Mouse (Mus musculus): ENCODE measurements around the gene Tom1l1. TPM values are rescaled to one million over a fixed set of nuclear protein-coding genes. Genes with fewer than 3 reads are reported as not detected.

Tom1l1 gene
- total RNA-seq, 2 experiments from 2014 or later = 17.9 to 23.0 TPM

DNA sequence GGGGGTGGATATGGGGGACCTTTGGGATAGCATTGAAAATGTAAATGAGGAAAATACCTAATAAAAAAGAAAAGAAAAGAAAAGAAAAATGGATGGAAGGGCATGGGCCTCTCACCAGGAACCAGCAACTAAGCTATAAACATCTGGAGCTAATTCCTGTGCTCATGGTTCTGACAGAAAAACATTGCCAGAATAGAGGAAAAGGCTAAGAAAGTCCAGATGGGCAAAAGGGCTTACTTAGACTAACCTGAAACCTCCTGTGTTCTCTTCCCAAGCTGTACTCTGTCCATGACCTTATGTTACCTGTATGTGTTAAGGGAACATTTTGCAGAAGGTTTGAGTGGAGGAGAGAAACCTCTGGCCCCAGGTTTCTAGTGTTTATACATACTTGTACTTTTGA lies 76.0 kb downstream of the Tom1l1 start:
- DNase-seq = no peak

DNA sequence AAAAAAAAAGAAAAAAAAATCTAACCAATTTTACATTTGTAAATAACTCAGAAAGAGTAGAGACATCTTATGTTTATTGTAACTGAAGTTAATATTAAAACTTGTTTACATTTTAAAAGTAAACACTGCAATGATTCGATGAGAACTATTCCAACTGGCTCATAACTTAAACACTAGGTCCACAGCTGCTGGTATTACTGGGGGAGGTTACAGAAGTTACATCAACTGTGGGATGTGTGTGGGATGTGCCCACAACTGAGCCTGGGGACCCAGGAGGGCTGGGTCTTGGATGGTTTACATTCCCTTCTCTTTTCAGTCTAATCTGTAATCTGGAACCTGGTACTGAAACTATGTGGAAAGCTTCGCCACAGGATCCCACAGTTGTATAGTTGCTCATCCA lies 85.1 kb downstream of the Tom1l1 start:
- DNase-seq = no peak

DNA sequence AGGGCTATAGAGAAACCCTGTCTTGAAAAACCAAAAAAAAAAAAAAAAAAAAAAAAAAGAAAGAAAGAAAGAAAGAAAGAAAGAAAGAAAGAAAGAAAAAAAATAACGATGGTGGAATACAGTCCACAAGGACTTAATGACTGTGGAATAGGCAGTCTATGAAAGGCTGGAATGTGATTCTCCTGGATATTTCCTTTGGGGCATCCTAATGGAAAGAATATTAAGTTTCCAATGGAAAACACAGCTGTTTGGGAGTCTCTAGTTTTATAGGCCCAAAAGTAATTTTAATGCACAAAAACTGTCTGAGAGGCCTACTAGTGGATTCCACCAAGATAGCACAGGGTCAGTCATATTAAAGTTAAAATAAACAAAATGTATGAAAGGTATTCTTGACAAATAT lies 92.3 kb downstream of the Tom1l1 start:
- DNase-seq = no peak

Other genes starting within 250 kb of the Tom1l1 start
- gene Stxbp4, start 50.3 kb downstream of the Tom1l1 start, total RNA-seq (2021) = 10 to 100 TPM; 14.6 to 15.1 TPM
- gene Cox11, start 50.2 kb downstream of the Tom1l1 start, total RNA-seq (2021) = 10 to 100 TPM; 25.5 to 27.5 TPM